Mouse (Mus musculus) embryonic stem cell, embryonic (primary cell): ENCODE measurements around the gene Aldoc.

Experiments used
- CTCF ChIA-PET, 4 experiments: fragments of 300-600 bp in 2 of 4; fragments of 350-600 bp in 2 of 4; sonication (Branson Sonifier 250); formaldehyde crosslinking; loops; one replicate each; lab custom pipeline; 2022; ENCODE audit warnings: inconsistent platforms in 2 of 4; lab: Charles Lee
- POLR2A ChIA-PET, 4 experiments: fragments of 300-600 bp in 2 of 4; fragments of 350-600 bp in 2 of 4; sonication (Branson Sonifier 250); formaldehyde crosslinking; loops; one replicate each; lab custom pipeline; 2022; ENCODE audit warnings: antibody characterized with exemption in 4 of 4, inconsistent platforms in 1 of 4; lab: Charles Lee

The Aldoc gene

DNA sequence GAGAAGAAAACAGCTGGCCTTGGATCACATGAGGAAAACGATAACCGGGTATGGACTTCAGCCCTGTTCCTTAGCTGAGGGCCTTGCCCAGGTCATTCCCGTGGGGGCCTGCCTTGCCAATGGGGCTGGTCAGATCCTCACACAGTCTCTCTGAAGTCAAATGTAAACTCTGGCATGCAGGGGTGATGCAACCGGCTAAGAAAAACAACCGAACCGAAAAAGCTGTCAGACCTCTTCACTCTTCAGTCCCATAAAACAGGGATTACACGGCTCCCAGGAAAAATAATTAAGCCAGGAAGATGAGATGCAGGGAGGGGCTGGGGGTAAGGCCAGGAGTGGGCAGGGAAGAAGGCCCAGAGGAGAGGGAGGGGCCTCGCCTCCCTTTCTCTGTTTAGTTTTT lies 41.3 kb downstream of the Aldoc start:
- ChIA-PET POLR2A (interaction anchor here in 2 of 4 experiments (1.1 to 1.7 kb wide), 6 partner anchors 22 to 479 kb away, joined by 3 to 7 read pairs (median 4); partner anchors contain the start of genes Foxn1 (in 1 of the 2) and Slc13a2 (in 1 of the 2)), CTCF (interaction anchor here (0.5 to 10.7 kb wide), 10 partner anchors 23 to 196 kb away, joined by 3 to 245 read pairs (median 4); no protein-coding TSS in a partner anchor)

DNA sequence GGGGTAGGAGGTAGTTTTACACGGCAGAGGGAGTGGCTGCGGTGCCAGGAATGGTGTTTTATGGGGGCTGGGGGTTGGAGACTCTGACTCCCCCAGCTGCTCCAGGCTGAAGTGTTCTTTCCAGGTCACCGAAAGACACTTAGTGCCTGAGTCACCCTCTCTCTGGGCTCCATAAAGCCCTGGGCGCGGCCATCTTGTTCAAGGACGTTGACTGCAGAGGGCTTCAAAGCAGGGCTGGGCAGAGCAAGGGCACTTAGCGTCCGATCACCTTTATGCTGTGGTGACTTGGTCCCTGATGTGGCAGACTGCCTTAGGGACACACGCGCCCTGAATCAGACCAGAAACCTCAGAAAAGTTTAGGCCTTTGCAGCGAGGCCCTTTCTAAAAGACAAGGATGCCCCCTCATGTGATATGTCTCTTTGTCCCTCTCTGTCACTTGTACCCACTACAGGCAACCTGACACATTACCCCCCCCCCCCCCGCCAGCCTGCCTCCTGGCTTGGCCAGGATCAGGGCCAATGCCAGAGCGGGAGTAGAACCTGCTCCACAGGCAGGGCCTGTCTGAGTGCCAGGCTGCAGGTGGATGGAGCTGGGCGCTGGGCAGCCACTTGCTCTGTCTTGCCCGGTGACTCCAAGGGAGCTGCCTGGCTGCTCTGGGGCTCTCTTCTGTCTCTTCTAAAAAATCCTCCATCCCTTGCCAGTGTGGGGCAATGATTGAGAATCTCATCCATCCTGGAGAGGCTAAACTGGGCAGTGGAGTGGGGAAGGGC lies 44.9 kb downstream of the Aldoc start:
- CTCF ChIA-PET = interaction anchor here in 3 of 4 experiments (0.6 to 10.7 kb wide), 10 partner anchors 9 to 1361 kb away, joined by 3 to 245 read pairs (median 6); no protein-coding TSS in a partner anchor

DNA sequence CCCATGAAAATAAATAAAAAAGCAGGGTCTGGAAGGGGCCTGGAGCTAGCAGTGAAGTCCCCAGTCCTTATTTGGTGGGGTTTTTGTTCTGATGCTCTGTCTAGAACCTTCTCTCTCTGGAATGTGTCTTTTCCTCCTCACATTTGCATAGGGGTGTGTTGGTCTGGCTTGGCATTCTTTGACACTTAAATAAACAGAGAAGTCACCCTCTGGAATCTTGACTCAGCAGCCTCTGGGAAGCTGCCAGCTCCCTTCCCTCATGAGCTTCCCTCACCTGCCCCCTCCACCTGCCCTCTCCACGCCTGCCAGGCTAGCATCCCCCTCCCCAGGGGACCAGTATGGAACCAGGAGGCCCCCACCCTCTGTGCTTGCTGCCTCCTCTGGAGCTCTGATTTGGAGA lies 47.6 kb downstream of the Aldoc start:
- CTCF ChIA-PET = interaction anchor here (0.6 to 4.8 kb wide), 17 partner anchors 10 to 85 kb away, joined by 3 to 22 read pairs (median 8); no protein-coding TSS in a partner anchor
- POLR2A ChIA-PET = interaction anchor here in 3 of 4 experiments (0.6 to 3.2 kb wide), 23 partner anchors 10 to 586 kb away, joined by 3 to 19 read pairs (median 4); partner anchors contain the start of genes Pigs (in 2 of the 3), Slc13a2 (in 1 of the 3) and Slc46a1 (in 1 of the 3)

More for the DNA sequence above, 44.9 kb downstream of the Aldoc start:
- POLR2A ChIA-PET = interaction anchor here (0.8 to 4.8 kb wide), 8 partner anchors 9 to 55 kb away, joined by 3 to 38 read pairs (median 3); partner anchors contain the start of gene Slc13a2 (in 1 of the 4)

DNA sequence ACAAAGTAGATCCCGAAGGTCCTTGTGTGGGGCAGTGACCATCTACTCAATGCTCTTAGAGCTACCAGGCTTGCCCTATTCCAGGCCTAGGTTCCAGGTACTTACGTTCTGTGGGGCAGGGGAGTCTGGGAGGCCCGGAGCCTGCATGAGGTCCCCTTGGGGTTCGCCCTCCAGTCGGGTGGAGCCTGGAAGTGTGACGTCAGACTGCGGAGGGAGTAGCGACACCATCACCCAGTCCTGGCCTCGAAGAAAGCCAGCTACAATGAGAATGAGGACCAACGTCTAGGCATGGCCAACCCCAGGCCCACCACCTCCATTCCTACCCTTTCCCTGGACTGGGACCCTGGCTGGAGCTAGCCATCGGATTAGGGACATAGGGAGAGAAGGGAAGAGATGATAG lies 48.9 kb downstream of the Aldoc start:
- CTCF ChIA-PET = interaction anchor here in 3 of 4 experiments (0.6 to 4.8 kb wide), 8 partner anchors 11 to 28 kb away, joined by 3 to 21 read pairs (median 4); no protein-coding TSS in a partner anchor
- POLR2A ChIA-PET = interaction anchor here in 2 of 4 experiments (1.0 to 3.4 kb wide), 9 partner anchors 8 to 49 kb away, joined by 3 to 10 read pairs (median 6); no protein-coding TSS in a partner anchor

DNA sequence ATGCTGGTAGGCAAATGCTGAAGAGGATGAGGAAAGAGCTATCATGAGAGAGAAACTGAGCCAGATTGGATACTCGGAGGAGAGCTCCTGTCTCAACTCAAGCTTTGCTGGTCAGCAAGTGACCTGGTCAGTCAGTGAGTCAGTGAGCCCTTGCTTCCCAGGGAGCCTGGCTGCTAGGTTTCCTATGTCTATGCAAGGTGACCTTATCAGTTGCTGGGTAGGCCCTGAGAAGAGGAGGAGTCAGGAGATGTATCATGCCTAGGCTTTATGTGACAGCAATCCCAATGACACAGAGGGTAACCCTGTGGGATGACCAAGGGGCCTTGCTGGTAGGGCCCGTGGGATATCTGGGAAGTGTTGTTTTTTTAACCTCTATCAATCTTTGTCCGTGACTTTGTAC lies 49.4 kb downstream of the Aldoc start:
- POLR2A ChIA-PET = interaction anchor here in 2 of 4 experiments (1.0 to 3.4 kb wide), 9 partner anchors 9 to 178 kb away, joined by 3 to 10 read pairs (median 6); partner anchors contain the start of gene Tmem97 (in 1 of the 2)

DNA sequence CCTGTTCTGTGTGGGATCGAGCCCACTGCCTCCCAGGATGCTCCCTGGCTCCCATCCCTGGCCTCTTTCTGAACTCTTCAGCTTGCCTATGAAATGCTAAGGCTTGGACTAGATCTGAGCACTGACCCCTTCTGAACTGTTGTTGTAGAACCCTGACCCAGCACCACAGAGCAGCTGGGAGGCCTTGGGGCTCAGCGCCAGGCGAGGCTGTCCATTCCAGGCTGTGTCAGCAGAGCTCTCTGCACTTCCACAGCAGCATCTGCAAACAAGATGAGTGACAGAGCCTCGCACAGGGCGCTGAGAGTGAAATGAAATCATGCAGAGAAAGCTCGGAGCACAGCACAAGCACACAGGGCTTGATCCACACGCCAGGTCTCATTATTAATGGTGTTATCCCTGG lies 49.8 kb downstream of the Aldoc start:
- POLR2A ChIA-PET = interaction anchor here in 2 of 4 experiments (1.0 to 3.4 kb wide), 8 partner anchors 9 to 178 kb away, joined by 3 to 10 read pairs (median 4); partner anchors contain the start of gene Tmem97 (in 1 of the 2)

More for the DNA sequence above, 49.4 kb downstream of the Aldoc start:
- CTCF ChIA-PET = interaction anchor here in 3 of 4 experiments (0.6 to 4.8 kb wide), 8 partner anchors 11 to 27 kb away, joined by 3 to 21 read pairs (median 4); no protein-coding TSS in a partner anchor

DNA sequence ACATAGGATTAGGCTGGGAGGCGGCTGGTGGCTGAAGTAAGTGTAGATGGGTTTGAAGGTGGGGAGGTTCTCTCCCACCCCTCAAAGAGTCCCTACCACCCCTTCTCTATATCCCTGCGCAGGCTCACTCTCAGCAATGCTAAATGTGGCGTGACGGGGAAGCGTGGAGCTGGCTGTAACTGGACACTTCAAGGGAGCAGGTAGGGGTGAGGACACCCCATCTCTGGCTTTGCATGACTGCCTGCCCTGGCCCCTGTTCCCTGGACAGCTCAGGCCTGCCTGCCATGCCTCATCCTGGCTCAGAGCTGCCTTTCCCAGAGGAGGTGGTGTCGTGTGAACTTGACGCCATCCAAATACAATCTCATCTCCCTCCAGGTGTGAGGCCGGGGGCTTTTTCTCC lies 51.4 kb downstream of the Aldoc start:
- CTCF ChIA-PET = interaction anchor here in 3 of 4 experiments (1.0 to 2.1 kb wide), 7 partner anchors 11 to 80 kb away, joined by 3 to 8 read pairs (median 3); no protein-coding TSS in a partner anchor
- POLR2A ChIA-PET = interaction anchor here in 2 of 4 experiments (0.8 to 3.4 kb wide), 6 partner anchors 8 to 26 kb away, joined by 3 to 24 read pairs (median 8); partner anchors contain the start of gene Foxn1 (in 1 of the 2)

More for the DNA sequence above, 49.8 kb downstream of the Aldoc start:
- CTCF ChIA-PET = interaction anchor here in 2 of 4 experiments (1.0 to 1.4 kb wide), 8 partner anchors 12 to 27 kb away, joined by 3 to 5 read pairs (median 4); no protein-coding TSS in a partner anchor
